Mouse (Mus musculus) gastrocnemius, postnatal 10 days (tissue): ENCODE results near the gene Cdkn2aipnl. TPM values are rescaled to one million over a fixed set of nuclear protein-coding genes. Genes with fewer than 3 reads are reported as not detected.

ENCODE experiments used
- DNase-seq: peaks from one replicate; pipeline ENCODE4 v3.0.0; 2021; ENCODE audit warnings: mixed read lengths
- total RNA-seq, 2 experiments: library from RNA; stranded (reverse); gene quantifications; 2 replicates each; pipeline ENCODE4 v1.2.3; 2021

The Cdkn2aipnl gene
- total RNA-seq, 2 experiments from 2014 or later = 15.7 to 18.4 TPM

DNA sequence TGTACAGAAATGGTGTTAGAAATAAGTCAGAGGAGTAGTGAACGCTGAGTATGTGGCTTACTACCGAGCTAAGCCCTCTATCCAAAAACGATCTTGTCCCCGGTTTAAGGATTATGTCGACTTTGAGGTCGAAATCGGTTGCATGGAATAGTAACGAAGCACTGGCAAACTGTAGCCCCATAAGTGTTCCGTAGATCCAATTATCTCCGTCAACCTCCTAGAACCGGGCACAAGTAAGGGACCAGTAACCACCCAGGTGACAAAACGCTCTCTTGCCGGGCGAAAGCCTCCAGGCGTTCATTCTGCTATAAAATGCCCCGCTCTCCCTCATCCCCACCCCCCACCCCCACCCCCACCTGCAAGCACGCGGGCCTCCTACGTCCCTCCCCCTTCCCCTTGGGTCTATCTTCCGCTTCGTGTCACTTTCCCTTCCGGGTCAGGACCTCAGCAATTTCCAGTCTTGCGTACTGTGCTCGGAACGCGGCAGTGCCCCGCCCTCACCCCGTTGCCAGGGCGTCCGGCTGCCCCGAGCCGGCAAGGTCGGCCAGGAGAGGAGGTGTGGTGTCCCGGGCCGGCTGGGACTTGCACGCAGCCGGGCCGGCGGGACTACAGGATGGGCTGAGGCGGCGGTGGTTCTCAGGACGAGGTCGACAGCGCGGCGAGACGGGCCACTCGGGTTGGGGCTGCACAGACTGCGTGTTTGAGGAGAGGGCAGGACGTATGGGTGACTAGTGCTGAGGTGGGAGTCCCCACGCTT lies 36.5 kb downstream of the Cdkn2aipnl start, which contains the start of gene Cdkl3:
Gene Cdkl3 (plus strand): TSS at position 450 of the 757 bp plus-strand sequence.
- peak; percentile 89 for DNase-seq

GRCm38 (mm10) chr11:52005586-52005985 lies 38.1 kb downstream of the Cdkn2aipnl start:
- DNase-seq = no peak

GRCm38 (mm10) chr11:52011011-52011410 lies 43.5 kb downstream of the Cdkn2aipnl start:
- DNase-seq = no peak

GRCm38 (mm10) chr11:52011541-52011940 lies 44.1 kb downstream of the Cdkn2aipnl start:
- DNase-seq = no peak

DNA sequence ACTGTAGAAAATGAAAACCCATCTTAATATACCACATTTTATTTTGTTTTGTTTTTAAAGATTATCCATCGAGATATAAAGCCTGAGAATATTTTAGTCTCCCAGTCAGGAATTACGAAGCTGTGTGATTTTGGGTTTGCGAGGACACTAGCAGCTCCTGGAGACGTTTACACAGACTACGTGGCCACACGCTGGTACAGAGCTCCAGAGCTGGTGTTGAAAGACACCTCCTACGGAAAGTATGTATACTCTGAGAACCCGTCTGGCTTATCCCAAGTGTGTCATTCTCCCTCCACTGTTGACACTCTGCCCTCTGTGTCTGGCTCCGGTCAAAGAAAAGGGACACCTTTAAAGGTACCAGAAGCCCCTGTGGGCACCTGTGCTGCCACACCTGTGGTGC lies 50.8 kb downstream of the Cdkn2aipnl start:
- no peak for DNase-seq

Other genes with a start within 250 kb of the Cdkn2aipnl start
- gene Sec24a, start 204.0 kb upstream of the Cdkn2aipnl start, total RNA-seq = 10 to 100 TPM; 21.7 to 24.0 TPM
- gene Sar1b, start 204.0 kb upstream of the Cdkn2aipnl start, total RNA-seq = 100 to 1,000 TPM; 119 to 133 TPM
- gene Jade2, start 110.0 kb upstream of the Cdkn2aipnl start, total RNA-seq = 1 to 10 TPM; 2.3 to 2.6 TPM
- 100 to 1,000 TPM; 241 to 249 TPM for gene Ube2b, start 33.1 kb downstream of the Cdkn2aipnl start, total RNA-seq
- 1 to 10 TPM; 5.5 to 5.9 TPM for gene Cdkl3, start 36.6 kb downstream of the Cdkn2aipnl start, total RNA-seq
- 10 to 100 TPM; 46.2 to 50.1 TPM for gene Ppp2ca, start 131.0 kb downstream of the Cdkn2aipnl start, total RNA-seq
- not detected for gene Olfr1373, start 177.9 kb downstream of the Cdkn2aipnl start, total RNA-seq
- not detected for gene Olfr1371, start 246.3 kb downstream of the Cdkn2aipnl start, total RNA-seq